In the genomic region with DNA sequence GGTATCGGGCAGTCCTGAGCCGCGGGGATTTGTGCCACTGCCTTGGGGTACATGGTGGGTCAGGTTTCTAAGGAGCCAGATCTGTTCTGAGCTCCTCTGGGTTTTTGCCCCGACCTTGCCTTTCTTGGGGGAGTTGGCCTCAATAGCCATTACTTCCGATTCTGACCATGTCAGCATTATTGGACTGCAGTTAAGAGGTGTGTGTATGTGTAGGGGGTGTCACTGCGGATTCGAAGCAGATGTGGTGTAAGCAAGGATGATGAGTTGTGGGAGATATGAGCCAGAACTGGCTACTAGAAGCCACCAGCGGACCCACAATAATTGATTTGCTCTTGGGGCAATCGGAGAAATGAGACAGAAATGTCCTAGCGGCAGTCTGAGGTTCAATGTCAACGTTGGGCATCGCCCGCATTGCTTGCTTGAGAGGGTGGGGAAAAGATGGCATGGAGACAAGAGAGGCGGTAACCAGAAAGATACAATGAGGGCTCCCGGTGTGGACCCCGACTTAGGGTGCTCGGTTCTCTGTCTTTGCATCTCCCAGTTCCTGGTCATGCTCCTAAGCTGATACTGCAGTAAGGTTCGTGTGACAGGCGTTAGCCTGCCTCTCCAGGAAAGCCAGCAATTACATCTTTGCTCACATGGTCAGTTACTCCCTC, we compare ENCODE assay signal across 8 mouse cellular contexts. TPM values are rescaled to one million over a fixed set of nuclear protein-coding genes. Genes with fewer than 3 reads are reported as not detected.
DNase-seq lines count a peak whose midpoint lies in the region; ATAC-seq and TF ChIP-seq lines count a peak whose summit lies in the region.

No protein-coding gene starts in this region.

- H3K9ac ChIP-seq in heart, embryonic 11.5 days (ENCODE audit: low read depth, low read length) = peak overlapping the region; percentile 4; the same call in 1 of the 2 replicates

- WGBS in heart, embryonic 11.5 days (ENCODE audit: insufficient replicate concordance) = 19% methylated on average over 19 of the region's 19 CpGs
- WGBS in limb, embryonic 10.5 days = 26% methylated on average over 19 of the region's 19 CpGs

- peak overlapping the region; percentile 55 for H3K4me3 ChIP-seq in heart, embryonic 11.5 days (ENCODE audit: low read depth, low read length)
- H3K4me3 ChIP-seq in E14TG2a.4 (replicated peaks; ENCODE audit: low read length) = peak overlapping the region; percentile 87
- peak overlapping the region; percentile 45 for H3K4me3 ChIP-seq in embryonic fibroblast, embryonic 13.5 days (ENCODE audit: insufficient read depth, low read length)
- peak overlapping the region; percentile 65 for H3K4me3 ChIP-seq in limb, embryonic 10.5 days

- peaks cover 2% of the 10 kb centered on the region; the same call in 1 of the 2 replicates for H3K4me1 ChIP-seq in heart, embryonic 11.5 days (ENCODE audit: control insufficient read depth, insufficient read depth, low read length)
- H3K4me1 ChIP-seq in E14TG2a.4 (replicated peaks; ENCODE audit: low read depth, low read length) = peaks cover 37% of the 10 kb centered on the region
- H3K4me1 ChIP-seq in embryonic fibroblast, embryonic 13.5 days (ENCODE audit: control insufficient read depth, insufficient read depth, low read length) = 0 out of 2 replicates have a peak, but pooled peaks cover 3% of the 10 kb centered on the region
- peaks cover 20% of the 10 kb centered on the region for H3K4me1 ChIP-seq in limb, embryonic 10.5 days

- DNase-seq in heart, postnatal 14 days = no peak
- DNase-seq in limb, embryonic 10.5 days (ENCODE audit: low spot score) = peak; percentile 35
- DNase-seq in right cerebral cortex, postnatal 25 days = peak; percentile 30
- DNase-seq in yolk sac, embryonic 10.5 days (ENCODE audit: low spot score) = no peak

- H3K9me3 ChIP-seq in heart, embryonic 11.5 days (replicated peaks; ENCODE audit: control insufficient read depth, low read length) = no peaks in the 10 kb centered on the region
- peaks cover 9% of the 10 kb centered on the region; the same call in 1 of the 2 replicates for H3K9me3 ChIP-seq in E14TG2a.4 (ENCODE audit: low read length)
- no peaks in the 10 kb centered on the region for H3K9me3 ChIP-seq in limb, embryonic 10.5 days (replicated peaks)

- intact Hi-C loops in heart, postnatal 14 days (cut with DNase I) = no loop called here

- peak overlapping the region; percentile 93 for H3K4me2 ChIP-seq in heart, embryonic 11.5 days

- no peak overlapping the region for H3K27ac ChIP-seq in heart, embryonic 11.5 days (ENCODE audit: low read depth, low read length)
- no peak overlapping the region for H3K27ac ChIP-seq in embryonic fibroblast, embryonic 13.5 days (ENCODE audit: insufficient read depth, low read length)
- peak overlapping the region; percentile 54; the same call in 1 of the 2 replicates for H3K27ac ChIP-seq in limb, embryonic 10.5 days

- TF ChIP-seq POLR2A in embryonic fibroblast, embryonic 13.5 days (IDR thresholded peaks at IDR 0.05; ENCODE audit: low read depth, low read length) = no peak

- ATAC-seq in heart, embryonic 11.5 days (replicated peaks; ENCODE audit: insufficient number of reproducible peaks, low FRiP score, low TSS enrichment) = no peak
- ATAC-seq in erythroid progenitor cell, adult 5-6 weeks (replicated peaks; ENCODE audit: low FRiP score, poor library complexity, severe bottlenecking) = no peak

- H3K36me3 ChIP-seq in heart, embryonic 11.5 days (ENCODE audit: control insufficient read depth, insufficient read depth, low read length) = no peaks in the 10 kb centered on the region
- no peaks in the 10 kb centered on the region for H3K36me3 ChIP-seq in E14TG2a.4 (ENCODE audit: insufficient read depth, low read length)
- H3K36me3 ChIP-seq in limb, embryonic 10.5 days = no peaks in the 10 kb centered on the region

- TF ChIP-seq CTCF in E14TG2a.4 (conservative IDR thresholded peaks at IDR 0.05; ENCODE audit: low read length) = no peak
- no peak for TF ChIP-seq CTCF in embryonic fibroblast, embryonic 13.5 days (IDR thresholded peaks at IDR 0.05; ENCODE audit: borderline replicate concordance, insufficient read depth, low read length)

- peaks cover 46% of the 10 kb centered on the region for H3K27me3 ChIP-seq in heart, embryonic 11.5 days (ENCODE audit: control insufficient read depth, insufficient read depth, low read length)
- peaks cover 67% of the 10 kb centered on the region for H3K27me3 ChIP-seq in E14TG2a.4 (ENCODE audit: insufficient read depth, low read length)
- H3K27me3 ChIP-seq in limb, embryonic 10.5 days (ENCODE audit: low read depth, poor library complexity, severe bottlenecking) = peaks cover 51% of the 10 kb centered on the region

RNA-seq across cellular contexts. Expression of a gene that starts 0.8 kb away (rescaled TPM):
- polyA plus RNA-seq in heart, embryonic 11.5 days (2014; fragmentation: Nextera tagmentation; extraction: Ambion mirVana) = 23.0 and 29.0 TPM in 2 replicates
- 10 to 100 TPM; 13.9 to 18.2 TPM for total RNA-seq in heart, postnatal 14 days (2021)
- polyA plus RNA-seq in embryonic fibroblast, embryonic 13.5 days (2011; ENCODE audit: insufficient read length, low read depth, missing spikeins) = 54.6 and 75.2 TPM in 2 replicates
- polyA plus RNA-seq in limb, embryonic 10.5 days (2016; fragmentation: Nextera tagmentation; extraction: Ambion mirVana) = 2.4 and 3.9 TPM in 2 replicates
- not detected in 2 replicates for total RNA-seq in erythroid progenitor cell, adult 5-6 weeks (2015; ENCODE audit: low replicate concordance)
- not detected in 2 replicates for total RNA-seq in erythroid progenitor cell, adult 5-6 weeks (2017; ENCODE audit: low replicate concordance)

Comparison
In these comparisons a context has a peak if more than half of its experiments do, and no peak if none do; other contexts are left out.
1. DNase-seq: peak in limb, embryonic 10.5 days (single experiment) and right cerebral cortex, postnatal 25 days (single experiment); none in heart, postnatal 14 days (0 of 2) and yolk sac, embryonic 10.5 days (single experiment).
2. Peak in every context shown above with its lines, with median percentiles within 50 percentile points of each other: H3K4me3 ChIP-seq.